Mouse (Mus musculus) midbrain, embryonic 12.5 days (tissue): ENCODE data around the gene Lrrc39. TPM values are rescaled to one million over a fixed set of nuclear protein-coding genes. Genes with fewer than 3 reads are reported as not detected.
"Not testable (repeated sequence)": the region's sequence is repeated elsewhere in the genome, so short reads cannot be mapped to it uniquely, and the experiment has no call there.

ENCODE experiments used
- ATAC-seq: fragments of 200-750 bp; cut with Nextera tagmentation; 2 replicates; pipeline ENCODE4 v1.8.0; 2017; ENCODE audit warnings: low read depth, moderate TSS enrichment, moderate library complexity; ENCODE audit not compliant: low FRiP score
- H3K27ac ChIP-seq: fragments of 300-500 bp; sonication (generic); replicated peaks from 2 replicates; pipeline ENCODE4 v1.5.1; 2016; ENCODE audit warnings: mild to moderate bottlenecking
- H3K27me3 ChIP-seq: fragments of 300-500 bp; sonication (generic); 2 replicates; pipeline ENCODE4 v1.6.1; 2016; ENCODE audit warnings: mild to moderate bottlenecking
- H3K36me3 ChIP-seq: fragments of 300-500 bp; sonication (generic); 2 replicates; pipeline ENCODE4 v1.6.1; 2016
- H3K4me1 ChIP-seq: fragments of 300-500 bp; sonication (generic); 2 replicates; pipeline ENCODE4 v1.6.1; 2016
- H3K4me2 ChIP-seq: fragments of 300-500 bp; sonication (generic); replicated peaks from 2 replicates; pipeline ENCODE4 v1.6.1; 2016; ENCODE audit warnings: mild to moderate bottlenecking, moderate library complexity
- H3K4me3 ChIP-seq: fragments of 300-500 bp; sonication (generic); 2 replicates; pipeline ENCODE4 v1.5.1; 2016; ENCODE audit warnings: mild to moderate bottlenecking
- H3K9ac ChIP-seq: fragments of 300-500 bp; sonication (generic); replicated peaks from 2 replicates; pipeline ENCODE4 v1.6.1; 2016; ENCODE audit warnings: mild to moderate bottlenecking, moderate library complexity
- H3K9me3 ChIP-seq: fragments of 300-500 bp; sonication (generic); 2 replicates; pipeline ENCODE4 v1.6.1; 2016; ENCODE audit warnings: mild to moderate bottlenecking
- WGBS: fragments of 180-500 bp; shearing (Covaris S2); methylation state at CpG from one replicate; pipeline ENCODE4 v1.1.7; 2016; 5-methylcytosine and 5-hydroxymethylcytosine counted together
- polyA plus RNA-seq: library from polyadenylated mRNA; unstranded; fragments of >200 nt; fragmentation: Nextera tagmentation; extraction: Ambion mirVana; gene quantifications from 2 replicates; pipeline ENCODE4 v1.2.1, GENCODE M21; 2016

Lrrc39 gene
- 0.59 and 0.75 TPM in 2 replicates for polyA plus RNA-seq

GRCm38 (mm10) chr3:116562408-116563094 lies at the start of gene Lrrc39:
Gene Lrrc39, plus strand, starts transcription at chr3:116562973.
- Histone ChIP-seq H3K27ac (no peak within 1 kb of the TSS), H3K4me1 (no peaks in the 10 kb centered on the region), H3K9ac (no peak within 1 kb of the TSS), H3K4me2 (no peak within 1 kb of the TSS), H3K4me3 (no peak within 1 kb of the TSS), H3K36me3 (no peaks in the 10 kb centered on the region), H3K9me3 (0 out of 2 replicates have a peak, but pooled peaks cover 5% of the 10 kb centered on the region), H3K27me3 (no peaks in the 10 kb centered on the region)
- 90% methylated on average over 7 of the region's 7 CpGs for WGBS
- ATAC-seq, result no peak

GRCm38 (mm10) chr3:116520141-116520761 lies 42.5 kb upstream of the Lrrc39 start:
- H3K9ac ChIP-seq, result no peak overlapping the region
- no peaks in the 10 kb centered on the region for H3K4me1 ChIP-seq
- 85% methylated on average over 12 of the region's 12 CpGs for WGBS
- peaks cover 7% of the 10 kb centered on the region for H3K36me3 ChIP-seq
- H3K27ac ChIP-seq, result no peak overlapping the region
- H3K4me2 ChIP-seq, result no peak overlapping the region
- no peak for ATAC-seq
- H3K9me3 ChIP-seq, result no peaks in the 10 kb centered on the region
- no peak overlapping the region for H3K4me3 ChIP-seq
- H3K27me3 ChIP-seq, result no peaks in the 10 kb centered on the region

DNA sequence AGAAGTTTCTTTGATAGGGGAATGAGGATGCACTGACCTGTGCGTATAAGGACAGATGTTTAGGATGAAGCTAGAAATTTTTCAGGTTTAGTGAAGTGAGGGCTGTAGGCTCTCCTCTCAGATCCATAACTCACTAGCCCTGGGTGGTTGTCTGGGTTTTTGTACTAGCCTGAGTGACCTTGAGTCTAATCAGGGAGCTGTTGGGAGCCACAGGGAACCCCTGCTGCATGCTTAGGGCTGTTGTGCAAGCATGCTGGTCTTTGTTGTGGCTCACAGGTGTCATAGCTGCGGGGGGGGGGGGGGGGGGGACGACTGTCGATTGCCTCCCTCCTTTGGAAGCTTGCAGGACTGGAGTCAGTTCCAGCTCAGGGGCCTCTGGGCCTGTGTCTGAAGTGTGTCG lies 33.0 kb upstream of the Lrrc39 start:
- no peak for ATAC-seq
- Histone ChIP-seq H3K4me3 (no peak overlapping the region), H3K9me3 (no peaks in the 10 kb centered on the region), H3K4me2 (no peak overlapping the region), H3K27ac (no peak overlapping the region), H3K36me3 (peaks cover 21% of the 10 kb centered on the region), H3K27me3 (no peaks in the 10 kb centered on the region), H3K9ac (no peak overlapping the region), H3K4me1 (no peaks in the 10 kb centered on the region)
- WGBS, result 70% methylated on average over 3 of the region's 5 CpGs

GRCm38 (mm10) chr3:116530826-116531225 lies 31.9 kb upstream of the Lrrc39 start:
- no peaks in the 10 kb centered on the region for H3K4me1 ChIP-seq
- WGBS, result 94% methylated on average over 4 of the region's 4 CpGs
- no peak for ATAC-seq

DNA sequence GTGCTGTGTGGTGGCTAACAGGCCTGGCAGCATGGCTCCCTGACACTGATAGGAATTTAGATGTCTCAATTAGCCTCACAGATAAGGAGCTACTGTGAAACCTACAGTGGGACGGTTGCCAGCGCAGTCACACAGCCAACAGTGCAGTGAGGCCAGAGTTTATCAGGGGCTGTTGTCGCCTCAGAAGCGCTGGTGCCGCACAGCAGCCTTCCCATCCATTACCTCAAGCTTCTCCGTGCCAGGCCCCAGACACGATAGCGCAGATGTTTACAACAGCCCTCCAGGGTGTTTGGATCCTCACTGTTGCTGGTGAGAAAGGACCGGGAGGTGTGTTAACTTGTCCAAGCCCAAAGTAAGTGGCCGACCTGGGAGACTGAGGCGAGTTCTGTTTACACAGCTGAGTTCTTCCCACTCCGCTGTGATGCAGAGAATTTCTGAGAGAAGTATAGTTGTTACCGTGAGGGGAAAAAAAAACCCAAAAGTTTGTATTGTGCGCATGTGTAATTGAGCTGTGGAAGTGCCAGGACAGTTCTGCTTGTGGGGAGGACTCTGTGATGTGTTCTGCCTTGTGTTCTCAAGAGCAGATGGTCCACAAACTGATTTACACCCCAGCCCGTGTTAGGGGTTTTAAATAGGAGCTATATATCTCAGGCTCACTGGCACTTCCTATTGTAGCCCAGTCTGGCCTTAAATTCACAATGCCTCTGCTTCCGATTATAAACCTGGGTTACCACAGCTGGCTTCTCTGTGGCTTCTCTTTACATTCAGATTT lies 26.2 kb upstream of the Lrrc39 start:
- Histone ChIP-seq H3K27me3 (no peaks in the 10 kb centered on the region), H3K9ac (no peak overlapping the region), H3K4me1 (no peaks in the 10 kb centered on the region), H3K9me3 (no peaks in the 10 kb centered on the region), H3K36me3 (peaks cover 63% of the 10 kb centered on the region), H3K4me3 (no peak overlapping the region), H3K27ac (no peak overlapping the region), H3K4me2 (no peak overlapping the region)
- WGBS, result 72% methylated on average over 16 of the region's 16 CpGs
- ATAC-seq, result no peak

More at GRCm38 (mm10) chr3:116530826-116531225, 31.9 kb upstream of the Lrrc39 start:
- no peak overlapping the region for H3K9ac ChIP-seq
- H3K27me3 ChIP-seq, result no peaks in the 10 kb centered on the region
- H3K27ac ChIP-seq, result no peak overlapping the region
- no peak overlapping the region for H3K4me2 ChIP-seq
- peaks cover 27% of the 10 kb centered on the region for H3K36me3 ChIP-seq
- H3K4me3 ChIP-seq, result no peak overlapping the region
- H3K9me3 ChIP-seq, result no peaks in the 10 kb centered on the region

DNA sequence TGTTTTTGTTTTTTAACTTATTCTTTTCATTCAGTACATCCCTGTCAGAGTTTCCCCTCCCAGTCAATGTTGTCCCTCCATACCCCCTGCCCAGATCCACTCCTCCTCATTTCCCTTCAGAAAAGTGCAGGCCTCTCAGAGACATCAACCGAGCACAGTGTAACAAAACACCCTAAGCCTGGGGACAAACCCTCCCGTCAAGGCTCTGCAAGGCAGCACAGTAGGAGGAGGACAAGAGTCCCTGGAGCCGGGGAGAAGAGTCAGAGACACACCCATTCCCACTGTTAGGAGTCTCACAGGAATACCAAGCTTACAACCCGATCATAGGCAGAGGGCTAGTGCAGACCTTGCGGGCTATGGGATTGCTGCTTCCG lies 25.6 kb upstream of the Lrrc39 start:
- H3K9ac ChIP-seq, result no peak overlapping the region
- H3K36me3 ChIP-seq, result peaks cover 65% of the 10 kb centered on the region
- 56% methylated on average over 6 of the region's 6 CpGs for WGBS
- H3K4me3 ChIP-seq, result no peak overlapping the region
- H3K27ac ChIP-seq, result no peak overlapping the region
- no peaks in the 10 kb centered on the region for H3K9me3 ChIP-seq
- no peaks in the 10 kb centered on the region for H3K27me3 ChIP-seq
- H3K4me1 ChIP-seq, result no peaks in the 10 kb centered on the region
- H3K4me2 ChIP-seq, result no peak overlapping the region
- ATAC-seq, result no peak

- H3K27me3 ChIP-seq, result no peaks in the 10 kb centered on the region
- ATAC-seq, result no peak
- no peaks in the 10 kb centered on the region for H3K9me3 ChIP-seq
- peaks cover 59% of the 10 kb centered on the region for H3K36me3 ChIP-seq
- whole genome bisulfite sequencing, result 85% methylated on average over 2 of the region's 2 CpGs
- no peak overlapping the region for H3K9ac ChIP-seq
- H3K4me3 ChIP-seq, result no peak overlapping the region
- H3K27ac ChIP-seq, result no peak overlapping the region
- no peak overlapping the region for H3K4me2 ChIP-seq
- H3K4me1 ChIP-seq, result no peaks in the 10 kb centered on the region
These were observed 20.7 kb upstream of the Lrrc39 start for GRCm38 (mm10) chr3:116542070-116542469.

GRCm38 (mm10) chr3:116542532-116542931 lies 20.2 kb upstream of the Lrrc39 start:
- Histone ChIP-seq H3K27me3 (no peaks in the 10 kb centered on the region), H3K9me3 (no peaks in the 10 kb centered on the region), H3K4me2 (no peak overlapping the region), H3K4me3 (no peak overlapping the region), H3K9ac (no peak overlapping the region), H3K27ac (no peak overlapping the region), H3K36me3 (peaks cover 64% of the 10 kb centered on the region), H3K4me1 (no peaks in the 10 kb centered on the region)
- no peak for ATAC-seq
- WGBS, result 87% methylated on average over 3 of the region's 3 CpGs

DNA sequence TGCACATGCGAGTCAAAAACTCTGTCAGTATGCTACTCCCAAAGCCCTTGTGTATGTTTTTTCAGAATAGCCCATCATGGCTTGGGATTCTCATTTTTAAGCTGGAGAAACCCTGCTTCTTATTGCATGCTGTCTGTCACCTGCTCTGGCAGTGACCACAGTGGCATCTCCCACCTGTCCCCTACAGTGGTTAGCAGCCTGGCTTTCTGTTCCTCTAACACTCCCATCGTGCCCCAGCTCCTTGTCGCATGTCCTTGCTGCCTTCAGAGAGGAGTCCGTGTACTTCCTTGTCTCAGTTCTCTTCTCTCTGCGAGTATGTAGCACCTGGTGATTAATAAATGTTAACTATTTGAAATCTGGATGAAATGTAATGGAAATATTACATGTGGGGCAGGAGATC lies 15.3 kb upstream of the Lrrc39 start:
- Histone ChIP-seq H3K27me3 (no peaks in the 10 kb centered on the region), H3K4me1 (no peaks in the 10 kb centered on the region), H3K4me3 (no peak overlapping the region), H3K9me3 (no peaks in the 10 kb centered on the region), H3K27ac (no peak overlapping the region), H3K36me3 (peaks cover 47% of the 10 kb centered on the region), H3K4me2 (no peak overlapping the region), H3K9ac (no peak overlapping the region)
- 92% methylated on average over 5 of the region's 5 CpGs for WGBS
- no peak for ATAC-seq

DNA sequence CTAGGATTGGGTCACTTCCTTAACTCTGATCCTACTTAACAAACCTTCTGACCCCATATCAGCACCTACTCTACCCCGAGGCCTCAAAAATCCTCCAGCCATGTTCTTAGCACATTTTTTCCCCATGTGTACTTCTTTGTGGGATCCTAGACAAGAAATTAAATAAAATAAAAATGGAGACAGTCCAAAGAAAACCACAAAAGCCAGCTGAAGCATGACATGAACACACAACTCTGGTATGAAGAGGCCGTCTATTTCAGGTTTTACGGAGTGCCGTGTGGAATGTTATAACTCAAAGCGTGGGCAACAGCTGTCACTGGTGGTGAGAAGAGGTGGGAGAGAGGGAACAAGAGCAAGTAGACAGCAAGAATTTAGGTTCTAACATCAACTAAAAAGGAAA lies 11.4 kb upstream of the Lrrc39 start:
- WGBS, result 97% methylated on average over 5 of the region's 5 CpGs
- no peak overlapping the region for H3K9ac ChIP-seq
- H3K4me2 ChIP-seq, result no peak overlapping the region
- H3K4me3 ChIP-seq, result no peak overlapping the region
- no peak for ATAC-seq
- H3K36me3 ChIP-seq, result peaks cover 24% of the 10 kb centered on the region
- no peak overlapping the region for H3K27ac ChIP-seq
- H3K27me3 ChIP-seq, result no peaks in the 10 kb centered on the region
- H3K4me1 ChIP-seq, result no peaks in the 10 kb centered on the region
- no peaks in the 10 kb centered on the region for H3K9me3 ChIP-seq

DNA sequence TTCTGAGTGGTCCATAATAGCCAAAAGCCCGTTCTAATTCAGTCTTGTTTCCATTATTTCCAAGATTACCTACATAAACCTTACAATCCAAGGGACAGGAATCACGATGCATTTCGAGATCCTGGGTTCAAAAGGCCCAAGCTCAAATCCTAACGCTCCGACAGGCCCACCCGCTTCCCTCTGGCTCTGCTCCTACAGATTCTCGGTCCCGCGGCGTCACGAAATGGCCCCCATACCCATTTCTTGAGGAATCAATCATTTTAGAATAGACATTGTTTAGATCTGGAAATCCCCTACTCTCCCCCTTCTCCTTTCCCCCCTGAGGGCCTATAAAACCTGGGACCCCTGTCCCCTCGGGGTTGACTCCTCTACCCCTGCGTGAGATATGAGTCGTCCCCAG lies 1.5 kb upstream of the Lrrc39 start:
- H3K4me2 ChIP-seq, H3K36me3 ChIP-seq, ATAC-seq, H3K27ac ChIP-seq, H3K9me3 ChIP-seq, H3K4me1 ChIP-seq, H3K9ac ChIP-seq, H3K4me3 ChIP-seq, H3K27me3 ChIP-seq: not testable (repeated sequence)
- 93% methylated on average over 14 of the region's 14 CpGs for WGBS

DNA sequence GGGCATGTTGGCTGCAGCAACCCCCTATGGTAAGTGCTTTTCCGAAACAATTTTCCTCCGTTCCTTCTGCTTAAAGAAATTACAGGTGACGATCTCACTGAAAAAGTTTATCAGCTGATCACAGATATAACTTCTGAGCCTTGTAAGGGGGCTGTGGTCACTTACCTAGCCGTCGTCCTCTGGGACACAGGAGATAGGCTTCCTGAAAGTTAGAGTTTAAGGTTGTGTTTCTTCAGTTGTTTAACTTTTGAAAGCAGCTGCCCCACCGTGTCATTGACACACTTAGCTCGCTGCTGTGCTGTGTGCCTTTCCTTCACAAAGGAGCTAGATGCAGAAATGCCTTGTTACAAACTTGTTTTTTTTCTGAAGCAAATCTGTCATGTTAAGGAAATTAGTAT lies 321 bp downstream of the Lrrc39 start:
- Histone ChIP-seq H3K9me3 (0 out of 2 replicates have a peak, but pooled peaks cover 5% of the 10 kb centered on the region), H3K4me1 (no peaks in the 10 kb centered on the region), H3K27ac (no peak overlapping the region), H3K27me3 (no peaks in the 10 kb centered on the region), H3K9ac (no peak overlapping the region), H3K4me2 (no peak overlapping the region), H3K4me3 (no peak overlapping the region), H3K36me3 (no peaks in the 10 kb centered on the region)
- WGBS, result 83% methylated on average over 7 of the region's 7 CpGs
- ATAC-seq, result no peak
